Mouse (Mus musculus) liver, adult (tissue): ENCODE measurements around the gene Fut4.

Source experiments
- GATA4 ChIP-seq: IDR thresholded peaks from 2 replicates; pipeline ENCODE4 v1.6.1; 2014; ENCODE audit warnings: mild to moderate bottlenecking, low read length; ENCODE audit not compliant: insufficient replicate concordance

The Fut4 gene

DNA sequence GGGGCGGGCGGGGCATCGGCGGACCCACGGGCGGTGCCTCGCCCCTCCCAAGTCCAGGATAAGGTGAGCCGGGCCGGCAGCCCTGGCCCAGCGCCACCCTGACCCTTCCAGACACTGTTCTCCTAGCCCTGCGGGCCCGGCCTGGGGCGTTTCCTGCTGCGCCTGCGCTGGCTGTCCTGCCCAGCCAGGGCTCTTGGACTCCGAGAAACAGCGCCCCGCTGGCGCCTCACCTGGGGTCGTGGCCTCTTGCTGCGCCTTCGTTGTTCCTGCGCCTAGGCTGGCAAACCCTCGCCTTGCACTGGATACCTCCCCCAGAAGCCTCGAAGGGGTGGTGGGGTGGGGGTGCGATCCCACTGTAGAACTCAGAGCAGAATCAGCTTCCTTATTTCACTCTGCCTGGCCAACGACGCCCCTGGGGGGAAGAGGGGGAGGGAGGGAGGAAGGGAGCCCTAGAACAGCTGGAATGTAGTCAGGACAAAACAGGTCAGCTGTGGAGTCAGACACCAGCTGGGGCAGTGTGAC lies at the start of gene Fut4:
TSS of gene Fut4 (minus strand) at position 393 of the 522 bp plus-strand sequence.
- no peak for TF ChIP-seq GATA4

DNA sequence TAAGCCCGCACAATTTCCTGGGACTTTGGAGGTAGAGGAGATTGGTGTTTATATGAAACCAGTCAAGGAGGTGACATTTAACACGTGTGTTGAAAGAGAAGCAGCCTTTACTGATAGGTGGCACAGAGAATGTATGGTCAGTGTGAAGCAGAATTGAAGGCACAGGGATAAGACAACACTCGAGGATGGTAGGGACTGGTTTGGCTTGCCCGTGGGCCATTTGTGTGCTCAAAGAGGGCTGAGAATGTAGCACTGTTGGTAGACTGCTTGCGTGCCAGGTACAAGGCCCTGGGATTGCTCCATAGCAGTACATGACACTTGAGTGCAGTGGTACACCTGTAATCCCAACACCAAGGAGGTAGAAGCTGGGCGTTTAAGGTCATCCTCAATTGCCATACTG lies 35.2 kb upstream of the Fut4 start:
- TF ChIP-seq GATA4: no peak

DNA sequence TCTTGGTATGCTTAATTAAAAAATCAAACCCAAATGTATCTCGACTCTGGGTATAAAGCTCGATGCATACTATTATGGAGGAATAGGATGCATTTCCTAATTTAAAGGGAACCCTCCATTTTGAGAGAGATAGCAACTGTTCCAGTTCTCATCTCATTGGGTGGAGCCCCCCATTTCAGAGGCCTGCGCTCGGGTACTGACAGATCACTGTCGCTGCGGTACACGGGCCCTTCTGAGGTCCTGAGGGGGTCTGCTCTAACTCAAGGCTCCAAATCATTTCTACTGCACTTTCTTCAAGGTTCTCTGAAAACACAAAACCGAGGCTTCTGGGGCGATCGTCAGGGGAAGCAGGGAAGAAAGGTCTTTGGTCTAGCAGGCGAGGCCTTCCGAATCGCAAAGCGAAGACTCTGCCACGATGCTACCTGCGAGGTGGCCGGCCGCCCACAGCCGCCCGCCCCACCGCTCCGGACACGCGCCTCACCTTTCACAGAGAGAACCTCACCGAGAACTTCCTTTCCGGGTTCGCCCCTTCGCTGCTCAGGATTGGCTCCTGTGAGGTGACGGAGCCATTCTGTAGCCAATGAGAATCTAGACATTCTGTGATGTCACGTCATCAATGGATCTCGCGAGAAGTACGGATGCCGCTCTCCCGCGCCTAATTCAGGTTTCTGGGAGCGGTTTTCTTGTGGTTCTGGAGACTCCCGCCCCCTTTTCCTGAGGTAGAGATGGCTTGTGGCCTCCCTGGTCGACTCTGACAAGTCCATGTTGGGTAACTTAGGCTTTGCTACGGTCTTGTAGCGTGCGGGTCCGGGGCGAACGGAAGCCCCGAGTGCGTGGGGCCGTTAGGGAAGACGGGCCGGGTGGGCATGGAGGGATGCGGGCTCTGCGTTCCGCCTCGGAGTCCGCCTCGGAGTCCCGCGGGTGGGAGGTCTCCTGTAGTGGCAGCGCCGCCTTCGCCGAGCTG lies 32.1 kb upstream of the Fut4 start, which contains the start of the genes Mre11a and Ankrd49:
TSS of gene Mre11a (plus strand) at position 616 of the 964 bp plus-strand sequence.
TSS of gene Ankrd49 (minus strand) at position 818 of the 964 bp plus-strand sequence.
- TF ChIP-seq GATA4: no peak

DNA sequence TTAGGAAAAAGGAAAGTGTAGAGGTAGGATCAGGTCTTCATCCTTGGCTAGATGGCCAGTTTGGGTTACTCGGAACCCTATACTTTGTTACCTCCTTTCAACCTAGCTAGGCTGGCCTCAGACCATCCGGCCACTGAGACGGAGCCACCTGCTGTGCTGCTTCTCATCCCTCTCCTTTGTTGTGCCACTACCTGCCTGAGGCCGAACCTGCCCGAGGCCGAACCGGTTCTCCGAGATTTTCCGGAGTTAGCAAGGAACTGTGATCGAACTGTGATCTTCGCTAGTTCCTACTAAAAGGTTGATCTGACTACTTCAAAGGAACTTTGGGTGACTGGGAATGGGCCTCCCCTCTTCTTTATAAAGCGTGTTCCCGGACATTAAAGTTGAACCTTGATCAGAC lies 26.1 kb upstream of the Fut4 start:
- no peak for TF ChIP-seq GATA4

DNA sequence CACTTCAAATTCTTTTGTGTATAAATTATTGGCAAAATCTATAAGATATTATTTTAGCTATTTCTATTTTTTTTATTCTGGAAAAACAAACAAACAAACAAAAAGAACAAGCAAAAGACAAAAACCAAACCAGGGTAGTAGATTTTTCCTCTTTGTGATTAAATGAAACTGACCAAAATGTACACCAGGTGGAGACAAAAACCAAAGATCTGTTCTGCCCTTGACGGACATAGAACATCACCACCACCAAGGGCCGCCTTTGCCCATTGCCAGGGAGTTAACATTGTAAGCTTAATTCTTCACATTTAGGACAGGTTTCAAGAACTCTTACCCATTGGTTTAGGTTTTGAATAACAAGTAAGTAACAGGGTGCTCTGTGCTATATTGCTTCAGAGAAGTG lies 21.6 kb upstream of the Fut4 start:
- TF ChIP-seq GATA4: no peak

DNA sequence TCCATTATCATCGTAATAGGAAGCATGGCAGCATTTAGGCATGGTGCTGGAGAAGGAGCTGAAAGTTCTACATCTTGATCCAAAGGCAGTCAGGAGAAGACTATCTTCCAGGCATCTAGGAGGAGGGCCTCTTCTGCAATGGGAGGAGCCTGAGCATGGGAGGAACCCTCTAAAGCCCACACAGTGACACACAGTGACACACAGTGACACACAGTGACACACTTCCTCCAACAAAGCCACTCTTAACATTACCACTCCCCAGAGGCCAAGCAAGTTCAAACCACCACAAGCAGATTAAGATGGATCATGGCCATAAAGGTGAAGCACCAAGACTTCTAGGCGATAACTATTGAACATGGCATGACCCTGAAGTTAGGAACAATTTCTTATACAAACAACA lies 19.9 kb upstream of the Fut4 start:
- no peak for TF ChIP-seq GATA4

DNA sequence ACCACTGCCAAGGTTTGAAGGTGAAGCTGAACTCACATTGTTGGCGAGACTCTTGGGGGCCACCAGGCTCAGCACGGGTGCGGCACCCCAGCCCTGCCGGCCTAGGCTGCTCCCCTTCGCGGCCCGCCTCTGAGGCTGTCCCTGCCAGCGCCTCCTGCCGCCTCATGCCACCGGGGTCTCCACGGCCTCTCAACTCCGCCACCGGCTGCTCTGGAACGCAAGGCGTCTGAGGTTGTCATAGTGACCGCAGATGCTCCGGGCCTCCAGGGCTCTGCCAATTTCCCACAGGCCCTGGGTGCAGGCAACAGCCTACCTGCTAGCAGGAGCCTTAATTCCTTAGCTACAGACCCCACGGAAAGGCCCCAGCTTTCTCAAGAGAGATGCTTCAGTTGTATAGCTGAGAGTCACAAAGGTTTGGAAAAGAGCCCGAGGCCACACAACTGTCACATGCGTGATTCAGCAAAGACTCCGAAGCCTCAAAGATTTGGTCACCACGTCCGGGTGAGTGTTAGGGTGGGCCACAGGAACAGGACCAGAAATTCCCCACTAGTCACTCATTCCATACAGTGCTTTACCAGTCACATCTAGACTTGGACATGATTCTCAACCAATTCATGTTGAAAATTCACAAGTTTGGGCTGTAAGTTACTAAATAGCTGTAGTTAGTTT lies 18.7 kb upstream of the Fut4 start, which contains the start of gene 1700012B09Rik:
TSS of gene 1700012B09Rik (minus strand) at position 228 of the 669 bp plus-strand sequence.
- TF ChIP-seq GATA4: no peak

DNA sequence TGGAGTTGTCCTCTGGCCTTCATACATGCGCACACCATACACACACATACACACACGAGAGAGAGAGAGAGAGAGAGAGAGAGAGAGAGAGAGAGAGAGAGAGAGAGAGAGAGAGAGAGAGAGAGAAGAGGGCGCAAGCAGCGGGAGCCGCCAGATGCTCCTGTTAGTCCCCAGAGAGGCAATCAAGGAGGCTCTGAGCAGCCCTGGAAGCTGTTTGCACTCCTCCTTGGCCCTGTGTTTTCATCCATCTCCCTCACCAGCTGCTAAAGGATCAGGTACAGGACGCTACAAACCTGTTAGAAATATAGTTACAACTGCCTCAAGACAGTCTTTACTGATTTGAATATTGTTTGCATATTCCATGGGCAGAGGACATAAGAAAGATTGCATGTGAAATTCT lies 17.6 kb upstream of the Fut4 start:
- TF ChIP-seq GATA4: no peak

DNA sequence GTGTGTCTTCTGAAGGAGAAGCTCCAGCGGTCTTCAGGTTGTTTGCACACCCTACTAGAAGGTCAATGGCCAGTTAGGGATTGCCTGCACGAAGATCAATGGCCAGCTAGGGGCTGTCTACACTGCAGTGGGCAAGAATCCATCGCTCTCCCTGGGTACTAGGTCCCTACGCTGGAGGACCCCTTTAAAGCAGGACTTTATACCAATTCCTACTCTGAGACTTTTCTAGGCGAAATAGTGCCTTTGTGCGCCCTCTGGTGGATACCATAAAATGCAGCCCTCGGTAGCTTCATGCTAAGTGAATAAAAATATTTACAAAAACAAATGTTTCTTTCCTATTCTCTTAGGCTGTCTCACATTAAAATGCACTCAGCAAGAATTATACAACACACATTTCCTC lies 12.6 kb upstream of the Fut4 start:
- no peak for TF ChIP-seq GATA4

DNA sequence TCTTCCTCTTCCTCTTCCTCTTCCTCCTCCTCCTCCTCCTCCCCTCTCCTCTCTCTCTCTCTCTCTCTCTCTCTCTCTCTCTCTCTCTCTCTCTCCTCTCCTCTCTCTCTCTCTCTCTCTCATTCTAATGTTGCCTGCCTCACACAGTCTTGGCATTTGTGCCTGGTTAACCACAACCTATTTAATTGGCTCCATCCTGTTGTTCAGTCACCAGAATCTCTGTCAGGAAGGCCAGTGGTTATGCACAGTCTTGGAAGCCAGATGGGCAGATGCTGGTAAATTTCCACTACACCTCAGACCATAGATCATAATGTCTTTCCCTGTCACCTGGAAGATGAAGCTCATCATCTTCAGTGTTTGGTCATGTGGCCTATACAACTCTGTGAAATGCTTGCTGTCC lies 7.1 kb upstream of the Fut4 start:
- TF ChIP-seq GATA4: no peak

DNA sequence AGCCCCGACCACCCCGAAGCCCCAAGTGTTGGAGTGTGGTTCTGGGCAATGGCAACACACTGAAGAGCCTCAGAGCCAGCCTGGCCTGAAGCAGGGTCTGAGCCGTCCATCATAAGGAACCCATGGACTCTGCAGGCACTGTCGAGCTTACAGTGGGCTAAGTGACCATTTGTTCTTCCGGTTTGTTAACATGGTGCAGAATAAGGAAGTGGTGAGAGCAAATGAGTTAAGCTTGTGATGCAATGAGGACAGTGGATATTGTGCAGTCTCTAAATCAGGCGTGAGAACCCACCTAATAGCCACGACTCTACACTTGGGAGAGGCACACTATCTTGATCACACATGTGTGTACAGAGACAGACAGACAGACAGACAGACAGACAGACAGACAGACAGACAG lies 6.4 kb upstream of the Fut4 start:
- TF ChIP-seq GATA4: no peak

DNA sequence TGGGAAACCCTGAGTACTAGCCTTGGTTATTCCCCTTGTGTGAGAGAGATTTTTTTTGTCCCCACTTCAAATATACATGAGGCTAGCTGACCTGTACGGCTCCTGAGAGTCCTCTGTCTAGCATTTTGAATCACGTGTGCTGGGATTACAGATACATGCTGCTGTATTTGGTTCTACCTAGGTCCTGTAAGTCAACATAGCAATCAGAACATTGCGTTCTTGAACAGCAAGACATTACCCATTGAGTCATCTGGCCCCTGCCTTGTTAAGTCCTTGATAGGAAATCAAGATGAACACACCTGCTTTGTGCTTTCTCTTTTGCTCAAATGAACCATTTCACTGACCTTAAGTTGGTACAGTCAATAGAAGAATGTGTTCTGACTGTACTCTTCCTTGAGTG lies 2.3 kb upstream of the Fut4 start:
- TF ChIP-seq GATA4: no peak

DNA sequence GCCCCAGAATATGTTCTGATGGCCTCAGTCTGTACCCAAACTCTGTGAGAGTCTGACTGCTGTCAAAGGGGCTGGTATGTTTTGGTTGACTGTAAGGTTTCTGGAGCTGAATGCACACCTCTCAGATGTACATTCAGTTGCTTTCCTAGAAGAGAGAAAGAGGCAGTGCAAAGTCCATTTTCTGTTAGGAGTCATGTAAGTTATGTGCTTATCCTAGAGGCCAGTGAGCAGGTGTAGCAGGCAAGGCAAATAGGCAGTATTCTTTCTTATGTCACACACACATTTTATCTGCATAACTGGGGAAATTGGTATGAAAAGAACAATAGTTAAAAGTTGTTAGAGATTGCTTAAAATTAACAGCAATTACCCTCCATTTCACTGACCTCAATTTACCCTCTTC lies 1.8 kb upstream of the Fut4 start:
- no peak for TF ChIP-seq GATA4

DNA sequence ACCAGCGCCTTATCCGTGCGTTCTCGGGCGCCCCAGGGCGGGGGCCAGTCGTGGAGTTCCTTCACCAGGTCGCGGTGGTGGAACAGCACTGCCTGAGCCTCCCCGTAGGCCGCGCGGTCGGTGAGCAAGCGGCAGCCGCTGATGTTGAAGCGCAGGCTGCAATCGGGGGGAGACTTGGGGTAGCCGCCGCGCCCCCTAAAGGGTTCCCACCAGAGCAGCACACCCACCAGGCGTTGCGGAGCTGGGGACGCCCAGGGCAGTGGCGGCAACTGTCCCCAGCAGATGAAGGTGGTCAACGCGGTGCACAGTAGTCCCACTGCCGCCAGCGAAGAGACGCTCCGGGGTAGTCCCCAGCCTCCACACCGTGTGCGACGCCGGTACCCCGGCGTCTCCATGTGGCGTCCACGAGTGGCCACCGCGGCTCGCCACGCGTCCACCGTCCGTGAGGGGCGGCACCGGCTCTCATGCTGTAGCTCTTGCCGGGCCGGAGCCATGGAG lies 641 bp downstream of the Fut4 start:
- no peak for TF ChIP-seq GATA4

DNA sequence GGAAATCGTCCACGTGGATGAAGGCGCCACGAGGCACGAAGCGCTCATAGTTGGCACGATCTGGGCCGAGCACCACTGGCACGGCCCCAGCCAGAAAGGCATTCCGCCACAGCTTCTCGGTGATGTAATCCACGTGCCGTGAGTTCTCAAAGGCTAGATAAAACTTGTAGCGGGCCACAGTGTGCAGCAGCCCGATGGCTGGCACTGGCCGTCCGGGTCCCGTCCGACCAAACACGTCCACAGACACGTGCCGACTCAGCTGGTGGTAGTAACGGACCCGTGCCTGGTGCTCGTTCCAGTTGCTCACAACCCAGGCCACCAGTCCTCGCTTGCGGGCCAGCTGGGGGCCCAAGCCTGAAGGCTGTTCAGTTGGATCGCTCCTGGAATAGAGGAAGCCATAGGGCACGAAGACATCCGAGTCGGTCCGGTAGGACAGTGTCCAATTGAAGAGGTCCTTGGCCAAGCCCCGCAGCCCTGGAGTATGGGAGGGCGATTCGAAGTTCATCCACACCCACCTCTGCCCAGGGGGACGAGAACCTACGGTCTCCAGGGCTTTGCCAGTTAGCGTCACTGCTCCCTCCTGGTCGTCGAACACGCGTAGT lies 1.2 kb downstream of the Fut4 start:
- no peak for TF ChIP-seq GATA4
